ENCODE assay signal across 45 mouse cellular contexts in genomic region chr9:51352896-51353295, GRCm38 (mm10). TPM values are rescaled to one million over a fixed set of nuclear protein-coding genes. Genes with fewer than 3 reads are reported as not detected.
"Had no signal": no experiment of that assay in that cellular context is flagged by ENCODE, and none has a peak within 500 bp of the region (broad histone marks: within the 10 kb centered on the region; RNA-seq: fewer than 3 reads in every experiment).

No protein-coding gene starts in this region.

- H3K9me3 ChIP-seq: heart, embryonic 12.5 days; heart, embryonic 13.5 days; heart, embryonic 15.5 days; hindbrain, embryonic 10.5 days; hindbrain, embryonic 12.5 days; hindbrain, embryonic 13.5 days; hindbrain, embryonic 15.5 days; intestine, embryonic 15.5 days; kidney, embryonic 15.5 days had no signal

- H3K36me3 ChIP-seq: heart, embryonic 12.5 days; heart, embryonic 13.5 days; heart, embryonic 15.5 days; hindbrain, embryonic 10.5 days; hindbrain, embryonic 12.5 days; hindbrain, embryonic 13.5 days; hindbrain, embryonic 15.5 days; intestine, embryonic 15.5 days; kidney, embryonic 15.5 days had no signal

- H3K4me1 ChIP-seq: heart, embryonic 12.5 days; hindbrain, embryonic 10.5 days; hindbrain, embryonic 12.5 days; hindbrain, embryonic 13.5 days; hindbrain, embryonic 15.5 days; intestine, embryonic 15.5 days; kidney, embryonic 15.5 days had no signal

- H3K27me3 ChIP-seq: heart, embryonic 12.5 days; heart, embryonic 13.5 days; heart, embryonic 15.5 days; hindbrain, embryonic 12.5 days; hindbrain, embryonic 13.5 days; hindbrain, embryonic 15.5 days; intestine, embryonic 15.5 days; kidney, embryonic 15.5 days had no signal

- H3K27ac ChIP-seq: heart, embryonic 13.5 days; hindbrain, embryonic 10.5 days; hindbrain, embryonic 12.5 days; hindbrain, embryonic 13.5 days; hindbrain, embryonic 14.5 days; hindbrain, embryonic 15.5 days; hindbrain, postnatal 0 days; intestine, embryonic 15.5 days; kidney, embryonic 15.5 days; kidney, postnatal 0 days; layer of hippocampus, adult 2 months; left cerebral cortex, adult 2 months had no signal

- DNase-seq: heart, postnatal 36 days; kidney, adult 11 months; kidney, adult 2 months; kidney, adult 8-10 months; kidney, adult 9 months; kidney, postnatal 14 days; kidney, postnatal 25 days; kidney, postnatal 36 days; kidney, postnatal 4 days; layer of hippocampus, adult 9-11 months; layer of hippocampus, postnatal 36 days had no signal

- H3K4me3 ChIP-seq: heart, embryonic 12.5 days; heart, embryonic 13.5 days; heart, embryonic 15.5 days; hindbrain, embryonic 10.5 days; hindbrain, embryonic 12.5 days; hindbrain, embryonic 13.5 days; hindbrain, embryonic 15.5 days; intestine, embryonic 15.5 days; kidney, embryonic 15.5 days; layer of hippocampus, adult 2 months; left cerebral cortex, adult 2 months had no signal

RNA-seq across cellular contexts. Expression of gene 1810046K07Rik, which starts 24.2 kb away (rescaled TPM):
- total RNA-seq: heart, postnatal 10 days; heart, postnatal 14 days; heart, postnatal 25 days; heart, postnatal 36 days; heart, postnatal 4 days; hematopoietic stem cell, adult 5-6 weeks; hindbrain, postnatal 0 days; layer of hippocampus, adult 18-20 months; layer of hippocampus, adult 2 months; layer of hippocampus, adult 8-10 months; layer of hippocampus, postnatal 10 days; layer of hippocampus, postnatal 14 days; layer of hippocampus, postnatal 25 days; layer of hippocampus, postnatal 36 days; left cerebral cortex, adult 18-20 months; left cerebral cortex, adult 2 months; left cerebral cortex, adult 8-10 months had no signal
- polyA plus RNA-seq: heart, embryonic 12.5 days; heart, embryonic 13.5 days; heart, embryonic 14.5 days; heart, embryonic 15.5 days; heart, postnatal 0 days; hindbrain, embryonic 10.5 days; hindbrain, embryonic 11.5 days; hindbrain, embryonic 12.5 days; hindbrain, embryonic 13.5 days; hindbrain, embryonic 14.5 days; hindbrain, embryonic 15.5 days; hindbrain, embryonic 16.5 days; hindbrain, postnatal 0 days; intestine, embryonic 14.5 days; intestine, embryonic 15.5 days; intestine, embryonic 16.5 days; kidney, embryonic 14.5 days; kidney, embryonic 15.5 days; kidney, embryonic 16.5 days; kidney, postnatal 0 days had no signal
